Mouse (Mus musculus) CH12.LX (cell line): ENCODE measurements at regions not wholly inside any gene's neighbourhood (a gene's known extent, or its start where the extent isn't known, plus 50 kb on each side); places are given as distances from the start of the nearest gene placed in this dataset.

Experiments
- CHD1 ChIP-seq: IDR thresholded peaks from 2 replicates; pipeline ENCODE4 v1.6.1; 2012; ENCODE audit warnings: low read depth, low read length, improper control_type of control experiment, inconsistent platforms
- CTCF ChIP-seq, 2 experiments: IDR thresholded peaks in 1 of 2; conservative IDR thresholded peaks in 1 of 2; 2 replicates each; pipeline ENCODE4 v1.5.1; 2011 to 2012; ENCODE audit warnings: low read depth in 2 of 2, low read length in 2 of 2, improper control_type of control experiment in 1 of 2, inconsistent platforms in 1 of 2, mild to moderate bottlenecking in 1 of 2, moderate library complexity in 1 of 2
- EP300 ChIP-seq: IDR thresholded peaks from 2 replicates; pipeline ENCODE4 v1.6.1; 2011; ENCODE audit warnings: low read length, improper control_type of control experiment
- ETS1 ChIP-seq: conservative IDR thresholded peaks from 2 replicates; pipeline ENCODE4 v1.6.1; 2012; ENCODE audit warnings: low read depth, mild to moderate bottlenecking, inconsistent platforms, low read length, improper control_type of control experiment, moderate library complexity
- IRF4 ChIP-seq: IDR thresholded peaks from 2 replicates; pipeline ENCODE4 v1.6.1; 2014; ENCODE audit warnings: low read depth, mild to moderate bottlenecking, inconsistent platforms, low read length, improper control_type of control experiment
- JUN ChIP-seq: IDR thresholded peaks from 2 replicates; pipeline ENCODE4 v1.6.1; 2011; ENCODE audit warnings: low read depth, mild to moderate bottlenecking, low read length, improper control_type of control experiment, moderate library complexity; ENCODE audit not compliant: insufficient read depth
- MAFK ChIP-seq: IDR thresholded peaks from 2 replicates; pipeline ENCODE4 v1.6.1; 2011; ENCODE audit warnings: low read length, improper control_type of control experiment; ENCODE audit not compliant: insufficient replicate concordance
- MAX ChIP-seq: IDR thresholded peaks from 2 replicates; pipeline ENCODE4 v1.6.1; 2011; ENCODE audit warnings: low read length, improper control_type of control experiment
- MEF2A ChIP-seq: IDR thresholded peaks from 2 replicates; pipeline ENCODE4 v1.6.1; 2014; ENCODE audit warnings: low read depth, mild to moderate bottlenecking, inconsistent platforms, low read length, improper control_type of control experiment, borderline replicate concordance
- NELFE ChIP-seq: IDR thresholded peaks from 2 replicates; pipeline ENCODE4 v1.6.1; 2011; ENCODE audit warnings: low read depth, low read length, improper control_type of control experiment
- TCF12 ChIP-seq: IDR thresholded peaks from 2 replicates; pipeline ENCODE4 v1.6.1; 2014; ENCODE audit warnings: low read depth, mild to moderate bottlenecking, inconsistent platforms, low read length, improper control_type of control experiment
- ZC3H11A ChIP-seq: IDR thresholded peaks from 2 replicates; pipeline ENCODE4 v1.6.1; 2012; ENCODE audit warnings: low read depth, mild to moderate bottlenecking, inconsistent platforms, low read length, improper control_type of control experiment

GRCm38 (mm10) chr10:95083341-95084148 lies 138.9 kb upstream of the Plxnc1 start:
- no peak for TF ChIP-seq MAFK
- TF ChIP-seq CTCF (conservative IDR thresholded peaks at IDR 0.05 in 1 of 2, IDR thresholded peaks at IDR 0.05 in 1 of 2; ENCODE audit: low read depth in 2 of 2, low read length in 2 of 2) = no peak
- no peak for TF ChIP-seq EP300
- TF ChIP-seq MAX = no peak
- TF ChIP-seq MEF2A = no peak
- TF ChIP-seq JUN = no peak
- TF ChIP-seq TCF12 = no peak
- TF ChIP-seq ETS1 = no peak
- no peak for TF ChIP-seq NELFE
- TF ChIP-seq IRF4 = no peak
- no peak for TF ChIP-seq ZC3H11A
- no peak for TF ChIP-seq CHD1
